ENCODE assay signal across 14 mouse cellular contexts in genomic region chr11:97063274-97063920, GRCm38 (mm10). TPM values are rescaled to one million over a fixed set of nuclear protein-coding genes. Genes with fewer than 3 reads are reported as not detected.
A peak's percentile ranks its signal among the peaks of the same experiment; 100 is the strongest.
DNase-seq lines count a peak whose midpoint lies in the region; ATAC-seq and TF ChIP-seq lines count a peak whose summit lies in the region.
"Had no signal": no experiment of that assay in that cellular context is flagged by ENCODE, and none has a peak within 500 bp of the region (broad histone marks: within the 10 kb centered on the region; RNA-seq: fewer than 3 reads in every experiment).

No protein-coding gene starts in this region.

- peaks cover 3% of the 10 kb centered on the region; the same call in 1 of the 2 replicates for H3K4me1 ChIP-seq in heart, embryonic 15.5 days (replicated peaks)
- peaks cover 20% of the 10 kb centered on the region for H3K4me1 ChIP-seq in heart, embryonic 10.5 days
- no peaks in the 10 kb centered on the region for H3K4me1 ChIP-seq in neural tube, embryonic 13.5 days (replicated peaks)
- H3K4me1 ChIP-seq in neural tube, embryonic 15.5 days = no peaks in the 10 kb centered on the region
- no peaks in the 10 kb centered on the region for H3K4me1 ChIP-seq in hindbrain, embryonic 14.5 days (replicated peaks; ENCODE audit: control insufficient read depth, insufficient read depth, low read length)
- H3K4me1 ChIP-seq in stomach, postnatal 0 days (replicated peaks; ENCODE audit: control insufficient read depth, insufficient read depth) = no peaks in the 10 kb centered on the region

- no peaks in the 10 kb centered on the region for H3K9me3 ChIP-seq in heart, embryonic 15.5 days (replicated peaks)
- H3K9me3 ChIP-seq in heart, embryonic 10.5 days = no peaks in the 10 kb centered on the region
- H3K9me3 ChIP-seq in neural tube, embryonic 13.5 days = no peaks in the 10 kb centered on the region
- H3K9me3 ChIP-seq in neural tube, embryonic 15.5 days (replicated peaks) = no peaks in the 10 kb centered on the region
- H3K9me3 ChIP-seq in hindbrain, embryonic 14.5 days (ENCODE audit: control insufficient read depth, low read length) = no peaks in the 10 kb centered on the region
- H3K9me3 ChIP-seq in stomach, postnatal 0 days (ENCODE audit: control insufficient read depth, low read length) = no peaks in the 10 kb centered on the region

- no peak overlapping the region for H3K9ac ChIP-seq in heart, embryonic 15.5 days
- peak overlapping the region; percentile 42; the same call in 1 of the 2 replicates for H3K9ac ChIP-seq in neural tube, embryonic 13.5 days
- H3K9ac ChIP-seq in neural tube, embryonic 15.5 days (replicated peaks) = no peak overlapping the region
- H3K9ac ChIP-seq in hindbrain, embryonic 14.5 days = no peak overlapping the region
- no peak overlapping the region for H3K9ac ChIP-seq in stomach, postnatal 0 days (ENCODE audit: low read length)
- H3K9ac ChIP-seq: lung, embryonic 14.5 days had no signal

- no peak for ATAC-seq in heart, embryonic 15.5 days (replicated peaks; ENCODE audit: insufficient number of reproducible peaks, insufficient read depth, low FRiP score, low read depth)
- no peak for ATAC-seq in neural tube, embryonic 13.5 days (ENCODE audit: low read depth)
- ATAC-seq in neural tube, embryonic 15.5 days (ENCODE audit: low FRiP score) = no peak
- no peak for ATAC-seq in hindbrain, embryonic 14.5 days (ENCODE audit: low FRiP score)
- ATAC-seq in stomach, postnatal 0 days (ENCODE audit: low FRiP score, low TSS enrichment) = no peak
- no peak for ATAC-seq in megakaryocyte progenitor cell, adult 5-6 weeks (replicated peaks; ENCODE audit: poor library complexity)

- TF ChIP-seq CTCF in stomach, postnatal 0 days (IDR thresholded peaks at IDR 0.05; ENCODE audit: low read depth) = no peak

- no peaks in the 10 kb centered on the region for H3K27me3 ChIP-seq in heart, embryonic 15.5 days
- peaks cover 7% of the 10 kb centered on the region; the same call in 1 of the 2 replicates for H3K27me3 ChIP-seq in heart, embryonic 10.5 days (ENCODE audit: insufficient read depth, poor library complexity, severe bottlenecking)
- no peaks in the 10 kb centered on the region for H3K27me3 ChIP-seq in neural tube, embryonic 13.5 days
- no peaks in the 10 kb centered on the region for H3K27me3 ChIP-seq in neural tube, embryonic 15.5 days (replicated peaks)
- H3K27me3 ChIP-seq in hindbrain, embryonic 14.5 days (ENCODE audit: control insufficient read depth, insufficient read depth, low read length) = no peaks in the 10 kb centered on the region
- H3K27me3 ChIP-seq in stomach, postnatal 0 days (ENCODE audit: control insufficient read depth, insufficient read depth, low read length) = no peaks in the 10 kb centered on the region

- peaks cover 20% of the 10 kb centered on the region; the same call in 1 of the 2 replicates for H3K36me3 ChIP-seq in heart, embryonic 15.5 days
- peaks cover 64% of the 10 kb centered on the region for H3K36me3 ChIP-seq in heart, embryonic 10.5 days
- H3K36me3 ChIP-seq in neural tube, embryonic 13.5 days = peaks cover 69% of the 10 kb centered on the region
- peaks cover 66% of the 10 kb centered on the region for H3K36me3 ChIP-seq in neural tube, embryonic 15.5 days
- peaks cover 49% of the 10 kb centered on the region for H3K36me3 ChIP-seq in hindbrain, embryonic 14.5 days (replicated peaks; ENCODE audit: control insufficient read depth, insufficient read depth)
- H3K36me3 ChIP-seq in stomach, postnatal 0 days (ENCODE audit: control insufficient read depth, insufficient read depth, low read length) = peaks cover 20% of the 10 kb centered on the region

- H3K27ac ChIP-seq in heart, embryonic 15.5 days = peak overlapping the region; percentile 16; the same call in 1 of the 2 replicates
- no peak overlapping the region for H3K27ac ChIP-seq in heart, embryonic 10.5 days
- H3K27ac ChIP-seq in neural tube, embryonic 13.5 days (replicated peaks) = no peak overlapping the region
- H3K27ac ChIP-seq in neural tube, embryonic 15.5 days (replicated peaks) = no peak overlapping the region; the same call in 1 of the 2 replicates
- peak overlapping the region; percentile 26; the same call in 1 of the 2 replicates for H3K27ac ChIP-seq in hindbrain, embryonic 14.5 days
- H3K27ac ChIP-seq in stomach, postnatal 0 days (replicated peaks) = peak overlapping the region; percentile 53; the same call in 1 of the 2 replicates

- no peak for TF ChIP-seq EP300 in stomach, postnatal 0 days (optimal IDR thresholded peaks at IDR 0.05)

- no peak overlapping the region for H3K4me2 ChIP-seq in heart, embryonic 15.5 days
- H3K4me2 ChIP-seq in neural tube, embryonic 13.5 days = no peak overlapping the region
- no peak overlapping the region for H3K4me2 ChIP-seq in neural tube, embryonic 15.5 days
- no peak overlapping the region for H3K4me2 ChIP-seq in hindbrain, embryonic 14.5 days (replicated peaks)
- no peak overlapping the region for H3K4me2 ChIP-seq in stomach, postnatal 0 days (replicated peaks; ENCODE audit: low read depth)
- H3K4me2 ChIP-seq: lung, embryonic 14.5 days had no signal

- H3K4me3 ChIP-seq in heart, embryonic 15.5 days = no peak overlapping the region
- H3K4me3 ChIP-seq in heart, embryonic 10.5 days = no peak overlapping the region
- no peak overlapping the region for H3K4me3 ChIP-seq in neural tube, embryonic 13.5 days
- no peak overlapping the region for H3K4me3 ChIP-seq in neural tube, embryonic 15.5 days (replicated peaks)
- H3K4me3 ChIP-seq in hindbrain, embryonic 14.5 days (replicated peaks; ENCODE audit: low read length) = no peak overlapping the region
- H3K4me3 ChIP-seq in stomach, postnatal 0 days (ENCODE audit: low read depth, low read length) = no peak overlapping the region
- H3K4me3 ChIP-seq: myocyte had no signal

- DNase-seq in heart, embryonic 10.5 days (ENCODE audit: low spot score) = no peak
- no peak for DNase-seq in hindbrain, embryonic 14.5 days (ENCODE audit: low spot score)
- no peak for DNase-seq in stomach, postnatal 0 days (ENCODE audit: low spot score)
- DNase-seq in cerebellum, adult 11 months = no peak
- DNase-seq: gastrocnemius, postnatal 10 days; kidney, adult 18-20 months; lung, embryonic 14.5 days; retina, postnatal 1 day; thymus, adult 18-20 months had no signal

- WGBS in heart, embryonic 15.5 days = 63% methylated on average over 9 of the region's 9 CpGs
- 59% methylated on average over 9 of the region's 9 CpGs for WGBS in heart, embryonic 10.5 days
- WGBS in neural tube, embryonic 13.5 days = 56% methylated on average over 9 of the region's 9 CpGs
- 52% methylated on average over 9 of the region's 9 CpGs for WGBS in neural tube, embryonic 15.5 days
- WGBS in hindbrain, embryonic 14.5 days = 34% methylated on average over 9 of the region's 9 CpGs
- WGBS in stomach, postnatal 0 days = 53% methylated on average over 9 of the region's 9 CpGs

RNA-seq across cellular contexts. Expression of gene Osbpl7, which starts 13.0 kb away (rescaled TPM):
- 4.4 and 8.5 TPM in 2 replicates for polyA plus RNA-seq in heart, embryonic 15.5 days (2015; fragmentation: Nextera tagmentation; extraction: Ambion mirVana)
- polyA plus RNA-seq in heart, embryonic 10.5 days (2016; fragmentation: Nextera tagmentation; extraction: Ambion mirVana) = 6.5 and 9.4 TPM in 2 replicates
- 9.2 and 11.0 TPM in 2 replicates for polyA plus RNA-seq in neural tube, embryonic 13.5 days (2015; fragmentation: Nextera tagmentation; extraction: Ambion mirVana)
- polyA plus RNA-seq in neural tube, embryonic 15.5 days (2015; fragmentation: Nextera tagmentation; extraction: Ambion mirVana) = 10.4 and 12.7 TPM in 2 replicates
- polyA plus RNA-seq in hindbrain, embryonic 14.5 days (2014; fragmentation: Nextera tagmentation; extraction: Ambion mirVana) = 6.3 and 7.9 TPM in 2 replicates
- 7.5 and 8.6 TPM in 2 replicates for polyA plus RNA-seq in stomach, postnatal 0 days (2015; fragmentation: Nextera tagmentation; extraction: Ambion mirVana)
- 8.5 and 9.7 TPM in 2 replicates for total RNA-seq in megakaryocyte progenitor cell, adult 5-6 weeks (2015)
- 8.3 and 10.5 TPM in 2 replicates for total RNA-seq in megakaryocyte progenitor cell, adult 5-6 weeks (2017)

RNA-seq across cellular contexts. Expression of gene Mrpl10, which starts 22.0 kb away (rescaled TPM):
- polyA plus RNA-seq in heart, embryonic 15.5 days (2015; fragmentation: Nextera tagmentation; extraction: Ambion mirVana) = 61.1 and 67.3 TPM in 2 replicates
- polyA plus RNA-seq in heart, embryonic 10.5 days (2016; fragmentation: Nextera tagmentation; extraction: Ambion mirVana) = 82.7 and 93.1 TPM in 2 replicates
- 58.9 and 59.0 TPM in 2 replicates for polyA plus RNA-seq in neural tube, embryonic 13.5 days (2015; fragmentation: Nextera tagmentation; extraction: Ambion mirVana)
- 63.7 and 67.4 TPM in 2 replicates for polyA plus RNA-seq in neural tube, embryonic 15.5 days (2015; fragmentation: Nextera tagmentation; extraction: Ambion mirVana)
- 60.5 TPM in 2 replicates for polyA plus RNA-seq in hindbrain, embryonic 14.5 days (2014; fragmentation: Nextera tagmentation; extraction: Ambion mirVana)
- polyA plus RNA-seq in stomach, postnatal 0 days (2015; fragmentation: Nextera tagmentation; extraction: Ambion mirVana) = 56.3 and 60.8 TPM in 2 replicates
- 32.1 and 34.0 TPM in 2 replicates for total RNA-seq in megakaryocyte progenitor cell, adult 5-6 weeks (2015)
- total RNA-seq in megakaryocyte progenitor cell, adult 5-6 weeks (2017) = 19.7 and 24.5 TPM in 2 replicates

RNA-seq across cellular contexts. Expression of gene Lrrc46, which starts 22.2 kb away (rescaled TPM):
- polyA plus RNA-seq in heart, embryonic 15.5 days (2015; fragmentation: Nextera tagmentation; extraction: Ambion mirVana) = 0.72 and 1.1 TPM in 2 replicates
- 0.28 and 0.35 TPM in 2 replicates for polyA plus RNA-seq in heart, embryonic 10.5 days (2016; fragmentation: Nextera tagmentation; extraction: Ambion mirVana)
- 1.8 and 3.0 TPM in 2 replicates for polyA plus RNA-seq in neural tube, embryonic 13.5 days (2015; fragmentation: Nextera tagmentation; extraction: Ambion mirVana)
- polyA plus RNA-seq in neural tube, embryonic 15.5 days (2015; fragmentation: Nextera tagmentation; extraction: Ambion mirVana) = 1.9 and 2.3 TPM in 2 replicates
- polyA plus RNA-seq in hindbrain, embryonic 14.5 days (2014; fragmentation: Nextera tagmentation; extraction: Ambion mirVana) = 2.6 and 4.3 TPM in 2 replicates
- polyA plus RNA-seq in stomach, postnatal 0 days (2015; fragmentation: Nextera tagmentation; extraction: Ambion mirVana) = 0.36 and 0.45 TPM in 2 replicates
- 0.64 and 0.69 TPM in 2 replicates for total RNA-seq in megakaryocyte progenitor cell, adult 5-6 weeks (2015)
- total RNA-seq in megakaryocyte progenitor cell, adult 5-6 weeks (2017) = not detected in 2 replicates

RNA-seq across cellular contexts. Expression of gene Scrn2, which starts 33.7 kb away (rescaled TPM):
- 14.7 and 20.3 TPM in 2 replicates for polyA plus RNA-seq in heart, embryonic 15.5 days (2015; fragmentation: Nextera tagmentation; extraction: Ambion mirVana)
- polyA plus RNA-seq in heart, embryonic 10.5 days (2016; fragmentation: Nextera tagmentation; extraction: Ambion mirVana) = 21.3 and 30.0 TPM in 2 replicates
- polyA plus RNA-seq in neural tube, embryonic 13.5 days (2015; fragmentation: Nextera tagmentation; extraction: Ambion mirVana) = 13.7 and 15.0 TPM in 2 replicates
- 12.6 and 18.5 TPM in 2 replicates for polyA plus RNA-seq in neural tube, embryonic 15.5 days (2015; fragmentation: Nextera tagmentation; extraction: Ambion mirVana)
- 11.5 and 12.7 TPM in 2 replicates for polyA plus RNA-seq in hindbrain, embryonic 14.5 days (2014; fragmentation: Nextera tagmentation; extraction: Ambion mirVana)
- 11.8 and 12.5 TPM in 2 replicates for polyA plus RNA-seq in stomach, postnatal 0 days (2015; fragmentation: Nextera tagmentation; extraction: Ambion mirVana)
- total RNA-seq in megakaryocyte progenitor cell, adult 5-6 weeks (2015) = 3.0 and 4.2 TPM in 2 replicates
- total RNA-seq in megakaryocyte progenitor cell, adult 5-6 weeks (2017) = 18.3 and 21.1 TPM in 2 replicates

RNA-seq across cellular contexts. Expression of gene Sp6, which starts 50.2 kb away (rescaled TPM):
- polyA plus RNA-seq in heart, embryonic 15.5 days (2015; fragmentation: Nextera tagmentation; extraction: Ambion mirVana) = 0.09 and 0.15 TPM in 2 replicates
- polyA plus RNA-seq in heart, embryonic 10.5 days (2016; fragmentation: Nextera tagmentation; extraction: Ambion mirVana) = 0.47 and 2.3 TPM in 2 replicates
- polyA plus RNA-seq in neural tube, embryonic 13.5 days (2015; fragmentation: Nextera tagmentation; extraction: Ambion mirVana) = 0.17 and 0.29 TPM in 2 replicates
- 0.23 and 0.52 TPM in 2 replicates for polyA plus RNA-seq in neural tube, embryonic 15.5 days (2015; fragmentation: Nextera tagmentation; extraction: Ambion mirVana)
- 0.09 and 0.16 TPM in 2 replicates for polyA plus RNA-seq in hindbrain, embryonic 14.5 days (2014; fragmentation: Nextera tagmentation; extraction: Ambion mirVana)
- polyA plus RNA-seq in stomach, postnatal 0 days (2015; fragmentation: Nextera tagmentation; extraction: Ambion mirVana) = 21.2 and 22.0 TPM in 2 replicates
- not detected in 2 replicates for total RNA-seq in megakaryocyte progenitor cell, adult 5-6 weeks (2015)
- 0.03 TPM in 1 of 2 replicates, not detected in the other for total RNA-seq in megakaryocyte progenitor cell, adult 5-6 weeks (2017)

Comparison
In these comparisons a context has a peak if more than half of its experiments do, and no peak if none do; other contexts are left out.
1. H3K27ac ChIP-seq: peak in heart, embryonic 15.5 days (single experiment), hindbrain, embryonic 14.5 days (single experiment) and stomach, postnatal 0 days (single experiment); none in heart, embryonic 10.5 days (single experiment), neural tube, embryonic 13.5 days (single experiment) and neural tube, embryonic 15.5 days (single experiment).